12 mouse cellular contexts compared by ENCODE assay signal in genomic region chr6:66913355-66913754, GRCm38 (mm10).
"Had no signal": no experiment of that assay in that cellular context is flagged by ENCODE, and none has a peak within 500 bp of the region (broad histone marks: within the 10 kb centered on the region; RNA-seq: fewer than 3 reads in every experiment).

No protein-coding gene starts in this region.

- H3K4me2 ChIP-seq: liver, embryonic 13.5 days; midbrain, embryonic 11.5 days; stomach, embryonic 15.5 days had no signal

- H3K9ac ChIP-seq: liver, embryonic 13.5 days; stomach, embryonic 15.5 days had no signal

- H3K27me3 ChIP-seq: liver, embryonic 13.5 days; stomach, embryonic 15.5 days had no signal

- H3K4me3 ChIP-seq: liver, embryonic 13.5 days; stomach, embryonic 15.5 days had no signal

- H3K9me3 ChIP-seq: liver, embryonic 13.5 days; stomach, embryonic 15.5 days had no signal

- DNase-seq: kidney, adult 18-20 months; kidney, postnatal 10 days; kidney, postnatal 4 days; liver, embryonic 13.5 days; lung, adult 2 months; lung, postnatal 14 days; lung, postnatal 4 days; midbrain, embryonic 14.5 days; right cerebral cortex, postnatal 4 days; thymus, postnatal 25 days had no signal

- H3K27ac ChIP-seq: liver, embryonic 13.5 days; stomach, embryonic 15.5 days had no signal

- H3K36me3 ChIP-seq: liver, embryonic 13.5 days; stomach, embryonic 15.5 days had no signal
